Mouse (Mus musculus) cerebellum, adult 9-11 months (tissue): ENCODE data around the gene 1700037H04Rik.

Experiments used
- DNase-seq: peaks from one replicate; pipeline ENCODE4 v3.0.0; 2022

The 1700037H04Rik gene

GRCm38 (mm10) chr2:131145536-131145935 is 14.3 kb downstream of the 1700037H04Rik start:
- DNase-seq, result no peak

GRCm38 (mm10) chr2:131145121-131145520 is 14.8 kb downstream of the 1700037H04Rik start:
- no peak for DNase-seq

DNA sequence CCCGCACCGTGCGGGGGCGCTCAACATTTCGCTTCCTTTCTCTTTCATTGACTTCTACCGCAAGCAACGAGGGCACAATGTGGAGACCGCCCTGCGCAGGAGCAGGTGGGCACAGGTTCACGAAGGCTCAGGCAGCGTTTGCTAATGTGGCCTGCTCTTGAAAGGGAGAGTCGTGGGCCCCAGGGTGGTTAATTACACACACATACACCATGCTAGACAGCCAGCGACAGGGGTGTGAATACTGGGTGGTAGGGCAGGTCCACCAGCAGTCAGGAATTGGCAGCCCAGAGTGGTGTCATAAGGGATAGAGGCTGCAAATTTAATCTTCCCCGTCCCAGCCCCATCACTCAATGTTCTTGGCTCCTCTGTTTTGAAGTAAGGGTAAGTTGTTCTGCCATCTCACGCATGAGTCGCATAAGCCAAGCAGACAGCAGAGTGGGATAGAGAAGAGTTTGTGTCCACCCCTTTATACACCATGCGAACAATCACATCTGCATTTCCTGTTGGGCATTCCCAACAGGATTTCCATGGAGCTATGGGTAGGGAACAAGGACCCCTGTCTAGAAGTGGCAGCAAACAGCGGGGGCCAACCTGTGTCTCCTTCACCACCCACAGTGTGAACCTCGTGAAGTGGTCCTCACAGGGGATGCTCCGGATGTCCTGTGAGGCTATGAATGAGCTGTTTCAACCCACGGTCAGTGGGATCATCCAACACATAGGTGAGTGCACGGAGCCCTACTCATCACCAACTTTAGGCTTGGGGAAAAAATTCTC is 16.7 kb downstream of the 1700037H04Rik start:
- DNase-seq, result no peak

GRCm38 (mm10) chr2:131142592-131142991 is 17.3 kb downstream of the 1700037H04Rik start:
- peak; percentile 19 for DNase-seq

GRCm38 (mm10) chr2:131141336-131141986 is 18.4 kb downstream of the 1700037H04Rik start:
- DNase-seq, result no peak

GRCm38 (mm10) chr2:131140533-131140905 is 19.4 kb downstream of the 1700037H04Rik start:
- DNase-seq, result no peak

GRCm38 (mm10) chr2:131139886-131140532 is 19.9 kb downstream of the 1700037H04Rik start:
- DNase-seq, result no peak

GRCm38 (mm10) chr2:131139287-131139686 is 20.6 kb downstream of the 1700037H04Rik start:
- DNase-seq, result no peak

DNA sequence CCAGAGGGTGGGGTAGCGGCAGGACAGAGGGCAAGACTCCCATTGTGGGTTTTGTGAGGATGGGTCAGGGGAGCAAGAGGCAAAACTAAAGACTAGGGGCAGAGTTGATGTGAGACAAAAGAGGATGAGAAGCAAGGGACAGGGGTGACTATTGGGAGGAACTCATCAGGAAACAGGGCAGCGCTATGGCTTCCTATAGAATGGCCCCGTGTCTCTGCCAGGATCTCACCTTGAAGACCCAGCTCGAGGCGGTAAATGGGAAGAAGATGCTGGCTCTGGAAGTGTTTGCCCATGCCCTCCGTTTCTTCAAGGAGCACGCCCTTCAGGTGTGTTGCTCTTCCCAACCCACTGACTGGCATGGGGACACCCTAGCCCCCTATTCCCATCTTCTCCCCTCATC is 21.1 kb downstream of the 1700037H04Rik start:
- no peak for DNase-seq

GRCm38 (mm10) chr2:131138296-131138695 is 21.6 kb downstream of the 1700037H04Rik start:
- DNase-seq, result no peak

GRCm38 (mm10) chr2:131135521-131136139 is 24.3 kb downstream of the 1700037H04Rik start:
- DNase-seq, result no peak

- no peak for DNase-seq
These were observed 25.0 kb downstream of the 1700037H04Rik start for GRCm38 (mm10) chr2:131134826-131135400.

- DNase-seq, result no peak
These were observed 25.5 kb downstream of the 1700037H04Rik start for GRCm38 (mm10) chr2:131134381-131134780.

GRCm38 (mm10) chr2:131132930-131133547 is 26.8 kb downstream of the 1700037H04Rik start, which contains the start of gene Gm11037:
TSS of gene Gm11037 (plus strand) at chr2:131133497.
- no peak for DNase-seq

DNA sequence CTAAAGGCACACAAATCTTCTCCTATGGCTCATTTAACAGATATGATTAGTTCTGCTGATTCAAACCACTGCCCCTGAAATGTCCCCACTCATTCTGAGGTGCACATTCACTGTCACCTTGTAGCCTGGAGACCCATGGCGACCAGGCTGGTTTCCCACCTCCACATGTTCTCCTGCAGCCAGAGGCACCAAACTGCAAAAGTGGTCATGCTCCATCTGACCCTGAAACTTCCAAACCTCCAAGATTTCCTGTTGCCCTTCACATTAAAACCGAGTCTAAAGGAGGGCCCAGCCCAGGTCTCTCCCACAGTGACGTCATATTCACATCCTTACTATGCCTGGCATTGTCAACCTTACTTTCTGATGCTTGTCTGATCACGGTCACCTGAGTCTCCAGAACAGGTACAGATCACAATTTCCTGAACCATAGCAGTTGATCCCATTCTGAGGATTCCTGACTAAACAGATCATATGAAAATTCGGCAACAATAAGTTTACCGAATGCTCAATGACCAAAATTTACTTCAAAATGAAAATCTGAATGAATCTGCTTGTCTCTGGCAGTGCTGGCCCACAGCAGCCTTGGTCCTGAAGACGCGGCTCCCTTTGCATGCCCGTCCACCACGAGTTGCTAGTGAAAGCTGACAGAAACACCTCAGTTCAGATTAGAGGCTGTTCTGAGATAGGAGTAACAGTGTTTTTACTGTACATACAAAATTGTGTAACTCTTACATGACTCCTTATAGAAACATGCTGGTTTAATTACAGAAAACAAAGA is 27.6 kb downstream of the 1700037H04Rik start:
- DNase-seq, result no peak

DNA sequence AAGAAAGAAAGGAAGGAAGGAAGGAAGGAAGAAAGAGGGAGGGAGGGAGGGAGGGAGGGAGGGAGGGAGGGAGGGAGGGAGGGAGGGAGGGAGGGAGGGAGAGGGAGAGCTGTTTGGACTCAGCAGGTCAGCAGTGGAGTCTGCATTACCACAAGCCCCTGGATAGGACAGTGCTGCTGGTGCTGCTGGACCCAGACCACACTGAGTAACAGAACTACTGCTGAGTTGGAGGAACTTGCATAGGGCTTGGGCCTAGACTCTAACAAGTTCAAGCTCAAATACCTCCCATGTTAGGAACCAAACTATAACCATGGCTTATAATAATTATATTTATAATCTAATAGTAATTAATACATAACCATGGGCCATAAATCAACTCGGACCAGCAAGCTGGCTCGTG is 29.0 kb downstream of the 1700037H04Rik start:
- DNase-seq, result no peak

GRCm38 (mm10) chr2:131129836-131130235 is 30.0 kb downstream of the 1700037H04Rik start:
- DNase-seq, result no peak

DNA sequence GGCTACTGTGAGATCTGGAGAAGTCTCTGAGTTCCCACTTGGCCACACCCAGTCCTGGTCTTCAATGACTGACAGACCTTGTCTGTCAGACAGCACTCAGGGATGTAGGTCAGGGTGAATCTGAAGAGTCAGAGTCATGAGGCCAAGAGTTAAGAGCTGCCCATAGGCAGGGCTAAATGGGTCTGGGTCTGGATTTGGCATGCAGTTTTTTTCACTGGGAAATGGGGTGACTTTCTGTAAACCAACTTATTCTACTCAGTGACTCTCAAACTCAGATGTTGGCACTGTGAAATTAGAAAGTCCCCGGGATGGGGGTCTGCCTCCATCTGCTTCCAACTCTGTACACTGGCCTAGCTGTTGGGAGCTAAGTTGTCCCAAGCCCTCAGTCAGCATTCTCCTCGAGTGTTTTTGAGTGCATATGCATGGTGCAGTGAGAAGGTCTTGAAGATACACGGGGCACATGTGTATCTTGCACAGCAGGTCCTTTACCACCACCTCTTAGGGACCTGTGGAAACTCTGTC is 31.2 kb downstream of the 1700037H04Rik start:
- no peak for DNase-seq

DNA sequence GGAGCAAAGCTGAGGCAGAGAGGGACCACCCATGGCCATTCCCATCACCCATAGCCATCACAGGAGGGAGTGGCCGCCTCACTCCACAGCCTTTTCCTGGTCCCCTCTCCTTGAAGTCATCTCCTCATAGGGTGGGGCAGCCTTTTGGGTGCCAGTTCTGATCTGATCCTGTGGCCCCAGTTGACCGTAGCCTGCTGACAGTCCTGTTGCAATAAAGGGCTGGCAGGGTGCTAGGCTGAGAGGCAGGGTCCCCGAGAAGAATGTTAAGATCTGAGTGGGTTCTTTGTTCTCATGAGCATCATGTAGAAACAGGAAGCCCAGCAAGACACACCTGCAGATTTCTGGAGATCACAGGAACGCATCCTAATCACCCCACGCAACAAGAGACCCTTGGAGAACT is 31.7 kb downstream of the 1700037H04Rik start:
- no peak for DNase-seq

DNA sequence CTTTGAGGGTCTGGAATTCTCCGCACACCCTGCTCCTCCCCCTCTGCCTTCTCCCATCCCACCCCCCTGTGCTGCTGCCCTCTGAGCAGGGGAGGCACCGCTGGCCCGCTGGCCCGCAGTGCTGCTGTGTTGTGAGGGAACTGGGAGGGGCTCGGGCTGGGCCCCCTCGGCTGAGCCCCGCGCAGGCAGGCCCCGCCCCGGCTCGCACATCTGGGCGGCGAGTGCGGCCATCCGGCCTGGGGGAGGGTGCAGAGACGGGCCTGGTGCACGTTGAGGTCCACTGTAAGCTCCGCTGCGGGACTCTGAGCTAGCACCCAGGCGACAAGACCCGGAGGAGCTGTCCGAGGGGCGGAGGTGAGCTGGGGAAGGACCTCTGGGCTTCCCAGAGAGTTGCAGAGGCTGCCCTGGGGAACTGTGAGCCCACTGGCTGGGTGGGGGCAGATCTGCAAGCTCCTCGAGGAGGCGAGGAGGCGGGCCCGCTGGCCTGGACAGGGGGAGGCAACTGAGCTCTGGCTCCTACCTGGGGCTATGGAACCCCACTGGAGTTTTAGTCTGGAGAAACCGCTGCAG is 32.6 kb downstream of the 1700037H04Rik start, which contains the start of gene Hspa12b:
Gene Hspa12b (plus strand): TSS at position 120 of the 570 bp plus-strand sequence.
- DNase-seq, result no peak
